In the genomic region with DNA sequence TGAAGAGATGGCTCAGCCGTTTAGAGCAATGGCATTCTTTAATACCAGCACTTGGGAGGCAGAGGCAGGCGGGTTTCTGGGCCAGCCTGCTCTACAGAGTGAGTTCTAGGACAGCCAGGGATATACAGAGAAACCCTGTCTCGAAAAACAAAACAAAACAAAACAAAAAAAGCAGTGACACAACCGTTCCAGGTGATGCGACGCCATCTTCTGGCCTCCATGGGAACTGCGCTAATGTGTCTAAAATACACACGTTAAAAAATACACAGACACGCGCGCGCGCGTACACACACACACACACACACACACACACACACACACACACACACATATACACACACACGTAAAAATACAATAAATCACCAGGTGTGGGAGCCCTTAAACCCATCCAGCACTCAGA, we compare ENCODE assay signal across 9 mouse cellular contexts. TPM values are rescaled to one million over a fixed set of nuclear protein-coding genes. Genes with fewer than 3 reads are reported as not detected.
DNase-seq lines count a peak whose midpoint lies in the region; ATAC-seq and TF ChIP-seq lines count a peak whose summit lies in the region.
"Not testable (repeated sequence)": the region's sequence is repeated elsewhere in the genome, so short reads cannot be mapped to it uniquely, and the experiment has no call there.
"Had no signal": no experiment of that assay in that cellular context is flagged by ENCODE, and none has a peak within 500 bp of the region (broad histone marks: within the 10 kb centered on the region; RNA-seq: fewer than 3 reads in every experiment).

No protein-coding gene starts in this region.

- H3K9me3 ChIP-seq in embryonic facial prominence, embryonic 14.5 days (ENCODE audit: control insufficient read depth, low read length); heart, embryonic 10.5 days; hindbrain, embryonic 16.5 days (ENCODE audit: control insufficient read depth, low read length); limb, embryonic 11.5 days (ENCODE audit: control insufficient read depth, low read length); lung, embryonic 14.5 days (ENCODE audit: low read depth, low read length); midbrain, postnatal 0 days (ENCODE audit: low read length): not testable (repeated sequence)

- not testable (repeated sequence) for H3K9ac ChIP-seq in embryonic facial prominence, embryonic 14.5 days (ENCODE audit: low read depth, low read length); hindbrain, embryonic 16.5 days (ENCODE audit: low read depth, low read length); limb, embryonic 11.5 days (ENCODE audit: low read length); lung, embryonic 14.5 days; midbrain, postnatal 0 days (replicated peaks; ENCODE audit: low read length, poor library complexity, severe bottlenecking)

- TF ChIP-seq CTCF in lung, embryonic 14.5 days (IDR thresholded peaks at IDR 0.05; ENCODE audit: low read depth): peak; percentile 49
- TF ChIP-seq CTCF in midbrain, postnatal 0 days (IDR thresholded peaks at IDR 0.05): peak; percentile 57

- peak; percentile 36 for DNase-seq in T-cell, adult 2 months (ENCODE audit: low spot score)
- not testable (repeated sequence) for DNase-seq in embryonic facial prominence, embryonic 14.5 days (ENCODE audit: low spot score); heart, embryonic 10.5 days (ENCODE audit: low spot score); limb, embryonic 11.5 days (ENCODE audit: low spot score); lung, embryonic 14.5 days; midbrain, postnatal 0 days (ENCODE audit: low spot score)
- DNase-seq in thymus, postnatal 14 days: peak; percentile 27

- peak overlapping the region; percentile 79 for H3K4me3 ChIP-seq in embryonic facial prominence, embryonic 14.5 days (ENCODE audit: low read depth, low read length)
- H3K4me3 ChIP-seq in heart, embryonic 10.5 days: peak overlapping the region; percentile 99
- H3K4me3 ChIP-seq in hindbrain, embryonic 16.5 days (ENCODE audit: low read length): peak overlapping the region; percentile 94
- H3K4me3 ChIP-seq in limb, embryonic 11.5 days (ENCODE audit: low read depth, low read length): peak overlapping the region; percentile 95; the same call in 1 of the 2 replicates
- peak overlapping the region; percentile 92 for H3K4me3 ChIP-seq in lung, embryonic 14.5 days (ENCODE audit: low read depth, low read length)
- peak overlapping the region; percentile 85 for H3K4me3 ChIP-seq in midbrain, postnatal 0 days (ENCODE audit: low read depth, low read length)

- not testable (repeated sequence) for H3K4me1 ChIP-seq in embryonic facial prominence, embryonic 14.5 days (ENCODE audit: control insufficient read depth, insufficient read depth, low read length); limb, embryonic 11.5 days (ENCODE audit: control insufficient read depth, insufficient read depth, low read length); lung, embryonic 14.5 days (ENCODE audit: insufficient read depth)
- peaks cover 15% of the 10 kb centered on the region for H3K4me1 ChIP-seq in heart, embryonic 10.5 days
- peaks cover 11% of the 10 kb centered on the region for H3K4me1 ChIP-seq in hindbrain, embryonic 16.5 days (ENCODE audit: control insufficient read depth, insufficient read depth, low read depth, low read length)
- H3K4me1 ChIP-seq in midbrain, postnatal 0 days (ENCODE audit: insufficient read depth, low read length): peaks cover 11% of the 10 kb centered on the region

- ATAC-seq in embryonic facial prominence, embryonic 14.5 days (ENCODE audit: low read depth); hindbrain, embryonic 16.5 days; limb, embryonic 11.5 days (ENCODE audit: insufficient number of reproducible peaks, low FRiP score, low TSS enrichment, low read depth); lung, embryonic 14.5 days (ENCODE audit: insufficient read depth); midbrain, postnatal 0 days (ENCODE audit: low FRiP score): not testable (repeated sequence)

- H3K4me2 ChIP-seq in embryonic facial prominence, embryonic 14.5 days (ENCODE audit: low read depth, low read length): peak overlapping the region; percentile 92
- H3K4me2 ChIP-seq in hindbrain, embryonic 16.5 days (ENCODE audit: low read length): peak overlapping the region; percentile 98
- H3K4me2 ChIP-seq in limb, embryonic 11.5 days (ENCODE audit: low read depth, severe bottlenecking): peak overlapping the region; percentile 79; the same call in 1 of the 2 replicates
- H3K4me2 ChIP-seq in lung, embryonic 14.5 days: peak overlapping the region; percentile 97
- peak overlapping the region; percentile 89; the same call in 1 of the 2 replicates for H3K4me2 ChIP-seq in midbrain, postnatal 0 days (ENCODE audit: low read depth, low read length, poor library complexity, severe bottlenecking)

- H3K27ac ChIP-seq in embryonic facial prominence, embryonic 14.5 days (replicated peaks; ENCODE audit: low read depth, low read length); heart, embryonic 10.5 days; hindbrain, embryonic 16.5 days (ENCODE audit: low read depth, low read length); limb, embryonic 11.5 days (replicated peaks; ENCODE audit: low read depth, low read length); lung, embryonic 14.5 days (ENCODE audit: low read depth); midbrain, postnatal 0 days (ENCODE audit: low read depth, low read length): not testable (repeated sequence)

- H3K27me3 ChIP-seq in embryonic facial prominence, embryonic 14.5 days (replicated peaks; ENCODE audit: control insufficient read depth, insufficient read depth, low read length); heart, embryonic 10.5 days (ENCODE audit: insufficient read depth, poor library complexity, severe bottlenecking); hindbrain, embryonic 16.5 days (replicated peaks; ENCODE audit: control insufficient read depth, insufficient read depth, low read length); limb, embryonic 11.5 days (ENCODE audit: control insufficient read depth, insufficient read depth, low read length); lung, embryonic 14.5 days (ENCODE audit: insufficient read depth, low read length); midbrain, postnatal 0 days (ENCODE audit: insufficient read depth, low read length): not testable (repeated sequence)

- H3K36me3 ChIP-seq in embryonic facial prominence, embryonic 14.5 days (ENCODE audit: control insufficient read depth, insufficient read depth, low read length): peaks cover 25% of the 10 kb centered on the region
- H3K36me3 ChIP-seq in heart, embryonic 10.5 days: peaks cover 25% of the 10 kb centered on the region
- H3K36me3 ChIP-seq in hindbrain, embryonic 16.5 days (ENCODE audit: control insufficient read depth, insufficient read depth, low read length): peaks cover 21% of the 10 kb centered on the region
- not testable (repeated sequence) for H3K36me3 ChIP-seq in limb, embryonic 11.5 days (ENCODE audit: control insufficient read depth, insufficient read depth, low read length)
- peaks cover 24% of the 10 kb centered on the region for H3K36me3 ChIP-seq in lung, embryonic 14.5 days (ENCODE audit: insufficient read depth)
- H3K36me3 ChIP-seq in midbrain, postnatal 0 days (ENCODE audit: insufficient read depth, low read length): peaks cover 16% of the 10 kb centered on the region

- 60% methylated on average over 15 of the region's 15 CpGs for WGBS in embryonic facial prominence, embryonic 14.5 days
- whole genome bisulfite sequencing in heart, embryonic 10.5 days: 56% methylated on average over 15 of the region's 15 CpGs
- 57% methylated on average over 15 of the region's 15 CpGs for WGBS in hindbrain, embryonic 16.5 days
- WGBS in limb, embryonic 11.5 days: 57% methylated on average over 15 of the region's 15 CpGs
- WGBS in lung, embryonic 14.5 days: 55% methylated on average over 15 of the region's 15 CpGs
- WGBS in midbrain, postnatal 0 days: 57% methylated on average over 15 of the region's 15 CpGs

RNA-seq across cellular contexts. Expression of gene Dhx37, which starts 0.4 kb away (rescaled TPM):
- polyA plus RNA-seq in embryonic facial prominence, embryonic 14.5 days (2014; fragmentation: Nextera tagmentation; extraction: Ambion mirVana): 4.8 and 5.4 TPM in 2 replicates
- 15.9 and 18.7 TPM in 2 replicates for polyA plus RNA-seq in heart, embryonic 10.5 days (2016; fragmentation: Nextera tagmentation; extraction: Ambion mirVana)
- 10.2 and 12.0 TPM in 2 replicates for polyA plus RNA-seq in hindbrain, embryonic 16.5 days (2015; fragmentation: Nextera tagmentation; extraction: Ambion mirVana)
- 12.4 and 14.2 TPM in 2 replicates for polyA plus RNA-seq in limb, embryonic 11.5 days (2014; fragmentation: Nextera tagmentation; extraction: Ambion mirVana)
- polyA plus RNA-seq in lung, embryonic 14.5 days (2014; fragmentation: Nextera tagmentation; extraction: Ambion mirVana): 11.9 and 13.3 TPM in 2 replicates
- total RNA-seq in midbrain, postnatal 0 days (2014; rRNA removed): 17.8 and 32.9 TPM in 2 replicates
- 10.9 TPM in 2 replicates for polyA plus RNA-seq in midbrain, postnatal 0 days (2015; fragmentation: Nextera tagmentation; extraction: Ambion mirVana)

RNA-seq across cellular contexts. Expression of gene Bri3bp, which starts 7.0 kb away (rescaled TPM):
- 28.8 and 29.3 TPM in 2 replicates for polyA plus RNA-seq in embryonic facial prominence, embryonic 14.5 days (2014; fragmentation: Nextera tagmentation; extraction: Ambion mirVana)
- 45.6 and 52.9 TPM in 2 replicates for polyA plus RNA-seq in heart, embryonic 10.5 days (2016; fragmentation: Nextera tagmentation; extraction: Ambion mirVana)
- polyA plus RNA-seq in hindbrain, embryonic 16.5 days (2015; fragmentation: Nextera tagmentation; extraction: Ambion mirVana): 40.2 and 42.5 TPM in 2 replicates
- 36.9 and 39.3 TPM in 2 replicates for polyA plus RNA-seq in limb, embryonic 11.5 days (2014; fragmentation: Nextera tagmentation; extraction: Ambion mirVana)
- 37.6 and 37.9 TPM in 2 replicates for polyA plus RNA-seq in lung, embryonic 14.5 days (2014; fragmentation: Nextera tagmentation; extraction: Ambion mirVana)
- 89.5 and 96.0 TPM in 2 replicates for total RNA-seq in midbrain, postnatal 0 days (2014; rRNA removed)
- 42.3 and 43.9 TPM in 2 replicates for polyA plus RNA-seq in midbrain, postnatal 0 days (2015; fragmentation: Nextera tagmentation; extraction: Ambion mirVana)

RNA-seq across cellular contexts. Expression of gene Aacs, which starts 41.3 kb away (rescaled TPM):
- polyA plus RNA-seq in embryonic facial prominence, embryonic 14.5 days (2014; fragmentation: Nextera tagmentation; extraction: Ambion mirVana): 37.7 and 39.8 TPM in 2 replicates
- polyA plus RNA-seq in heart, embryonic 10.5 days (2016; fragmentation: Nextera tagmentation; extraction: Ambion mirVana): 24.2 and 30.1 TPM in 2 replicates
- polyA plus RNA-seq in hindbrain, embryonic 16.5 days (2015; fragmentation: Nextera tagmentation; extraction: Ambion mirVana): 113 and 123 TPM in 2 replicates
- 35.7 and 40.5 TPM in 2 replicates for polyA plus RNA-seq in limb, embryonic 11.5 days (2014; fragmentation: Nextera tagmentation; extraction: Ambion mirVana)
- polyA plus RNA-seq in lung, embryonic 14.5 days (2014; fragmentation: Nextera tagmentation; extraction: Ambion mirVana): 37.1 and 42.7 TPM in 2 replicates
- total RNA-seq in midbrain, postnatal 0 days (2014; rRNA removed): 104 and 112 TPM in 2 replicates
- polyA plus RNA-seq in midbrain, postnatal 0 days (2015; fragmentation: Nextera tagmentation; extraction: Ambion mirVana): 84.8 and 86.5 TPM in 2 replicates

RNA-seq across cellular contexts. Expression of gene Ubc, which starts 44.3 kb away (rescaled TPM):
- polyA plus RNA-seq in embryonic facial prominence, embryonic 14.5 days (2014; fragmentation: Nextera tagmentation; extraction: Ambion mirVana): 879 and 1,077 TPM in 2 replicates
- polyA plus RNA-seq in heart, embryonic 10.5 days (2016; fragmentation: Nextera tagmentation; extraction: Ambion mirVana): 921 and 966 TPM in 2 replicates
- 1,508 and 1,522 TPM in 2 replicates for polyA plus RNA-seq in hindbrain, embryonic 16.5 days (2015; fragmentation: Nextera tagmentation; extraction: Ambion mirVana)
- polyA plus RNA-seq in limb, embryonic 11.5 days (2014; fragmentation: Nextera tagmentation; extraction: Ambion mirVana): 979 and 1,019 TPM in 2 replicates
- polyA plus RNA-seq in lung, embryonic 14.5 days (2014; fragmentation: Nextera tagmentation; extraction: Ambion mirVana): 1,057 and 1,103 TPM in 2 replicates
- 915 and 958 TPM in 2 replicates for total RNA-seq in midbrain, postnatal 0 days (2014; rRNA removed)
- 1,268 and 1,306 TPM in 2 replicates for polyA plus RNA-seq in midbrain, postnatal 0 days (2015; fragmentation: Nextera tagmentation; extraction: Ambion mirVana)

RNA-seq across cellular contexts. Expression of gene Gm10382, which starts 45.2 kb away (rescaled TPM):
- 0.24 TPM in 1 of 2 replicates, not detected in the other for polyA plus RNA-seq in embryonic facial prominence, embryonic 14.5 days (2014; fragmentation: Nextera tagmentation; extraction: Ambion mirVana)
- polyA plus RNA-seq in heart, embryonic 10.5 days (2016; fragmentation: Nextera tagmentation; extraction: Ambion mirVana): 0.34 and 0.67 TPM in 2 replicates
- 0.45 and 0.55 TPM in 2 replicates for polyA plus RNA-seq in hindbrain, embryonic 16.5 days (2015; fragmentation: Nextera tagmentation; extraction: Ambion mirVana)
- 0.28 TPM in 1 of 2 replicates, not detected in the other for polyA plus RNA-seq in limb, embryonic 11.5 days (2014; fragmentation: Nextera tagmentation; extraction: Ambion mirVana)
- polyA plus RNA-seq in lung, embryonic 14.5 days (2014; fragmentation: Nextera tagmentation; extraction: Ambion mirVana): 0.45 and 0.46 TPM in 2 replicates
- not detected in 2 replicates for total RNA-seq in midbrain, postnatal 0 days (2014; rRNA removed)
- 0.67 and 0.83 TPM in 2 replicates for polyA plus RNA-seq in midbrain, postnatal 0 days (2015; fragmentation: Nextera tagmentation; extraction: Ambion mirVana)
- total RNA-seq: gastrocnemius, postnatal 14 days had no signal
